Mouse (Mus musculus) frontal cortex, postnatal 14 days (tissue): ENCODE measurements around the gene Ccdc117.
A peak's percentile ranks its signal among the peaks of the same experiment; 100 is the strongest.
"Not testable (repeated sequence)": the region's sequence is repeated elsewhere in the genome, so short reads cannot be mapped to it uniquely, and the experiment has no call there.

ENCODE experiments used
- DNase-seq, 2 experiments: peaks; one replicate each; pipeline ENCODE4 v3.0.0; 2022; ENCODE audit warnings: low spot score in 2 of 2

Gene Ccdc117

DNA sequence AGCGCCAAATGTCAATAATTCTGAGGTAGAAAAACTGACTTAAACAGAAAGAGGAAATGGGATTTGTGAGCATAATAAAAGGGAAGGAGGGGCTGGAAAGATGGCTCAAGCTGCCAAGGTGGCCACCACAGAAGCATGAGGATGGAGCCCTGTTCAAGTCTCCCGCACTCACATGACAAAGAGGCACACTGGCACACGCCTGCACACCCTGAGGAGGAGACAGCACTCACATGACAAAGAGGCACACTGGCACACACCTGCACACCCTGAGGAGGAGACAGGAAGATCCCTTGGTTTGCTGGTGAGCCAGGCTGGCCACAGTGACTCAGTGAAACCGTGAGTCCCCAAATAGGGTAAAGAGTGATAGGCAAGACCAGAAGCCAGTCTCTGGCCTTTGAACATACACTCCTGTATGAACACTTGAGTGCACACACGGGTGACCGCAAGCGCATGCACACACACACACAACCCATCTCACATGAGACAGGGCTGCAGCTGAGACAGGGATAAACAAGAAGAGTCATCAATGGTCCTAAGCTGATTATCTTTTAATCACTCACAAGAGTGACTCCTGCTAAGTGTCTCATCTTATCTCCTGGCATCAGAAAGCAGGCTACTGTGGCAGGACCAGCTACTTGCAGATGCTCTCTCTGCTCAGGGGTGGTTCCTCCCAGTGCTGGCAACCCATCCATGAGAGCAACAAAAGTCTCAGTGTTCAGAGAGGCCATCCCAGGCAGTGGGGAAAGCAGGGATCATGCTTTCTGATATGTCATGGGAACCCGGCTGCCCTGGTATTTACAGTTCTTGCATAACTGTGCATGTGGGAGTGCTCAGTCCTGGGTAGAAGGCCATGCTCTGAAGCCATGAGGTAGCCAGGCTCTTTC lies 32.5 kb downstream of the Ccdc117 start:
- no peak for DNase-seq

DNA sequence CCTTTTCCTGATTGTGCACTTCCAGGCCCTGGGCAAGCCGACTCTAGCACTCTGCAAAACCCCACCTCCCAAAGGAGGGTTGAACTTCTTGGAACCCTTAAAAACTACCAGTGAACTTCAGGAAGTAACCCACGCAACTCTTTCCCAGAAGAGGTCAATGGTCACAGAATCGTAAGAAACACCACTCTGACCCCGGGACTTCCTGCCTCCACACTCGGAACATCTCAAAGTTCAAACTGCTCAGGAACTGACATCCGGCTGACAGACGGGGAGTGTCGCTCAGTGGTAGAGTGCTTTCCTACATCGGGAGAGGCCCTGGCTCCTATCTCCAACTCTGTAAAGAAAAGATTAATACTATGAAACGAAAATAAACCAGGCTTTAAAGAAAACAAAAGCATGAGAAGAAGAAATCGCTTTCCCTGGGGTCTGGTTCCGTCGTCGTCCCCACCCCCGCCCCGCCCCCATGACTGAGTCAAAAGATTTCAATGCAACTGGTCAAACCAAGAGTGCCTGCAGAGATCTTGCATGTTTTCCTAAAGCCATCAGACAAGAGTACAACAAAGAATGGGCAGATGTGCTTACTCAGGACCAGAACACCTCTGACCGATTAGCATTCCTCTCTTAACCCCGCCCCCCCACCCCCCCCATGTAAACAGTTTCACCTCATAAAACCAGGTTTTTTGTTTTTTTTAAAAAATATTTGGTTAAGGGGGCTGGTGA lies 36.0 kb downstream of the Ccdc117 start:
- no peak for DNase-seq

DNA sequence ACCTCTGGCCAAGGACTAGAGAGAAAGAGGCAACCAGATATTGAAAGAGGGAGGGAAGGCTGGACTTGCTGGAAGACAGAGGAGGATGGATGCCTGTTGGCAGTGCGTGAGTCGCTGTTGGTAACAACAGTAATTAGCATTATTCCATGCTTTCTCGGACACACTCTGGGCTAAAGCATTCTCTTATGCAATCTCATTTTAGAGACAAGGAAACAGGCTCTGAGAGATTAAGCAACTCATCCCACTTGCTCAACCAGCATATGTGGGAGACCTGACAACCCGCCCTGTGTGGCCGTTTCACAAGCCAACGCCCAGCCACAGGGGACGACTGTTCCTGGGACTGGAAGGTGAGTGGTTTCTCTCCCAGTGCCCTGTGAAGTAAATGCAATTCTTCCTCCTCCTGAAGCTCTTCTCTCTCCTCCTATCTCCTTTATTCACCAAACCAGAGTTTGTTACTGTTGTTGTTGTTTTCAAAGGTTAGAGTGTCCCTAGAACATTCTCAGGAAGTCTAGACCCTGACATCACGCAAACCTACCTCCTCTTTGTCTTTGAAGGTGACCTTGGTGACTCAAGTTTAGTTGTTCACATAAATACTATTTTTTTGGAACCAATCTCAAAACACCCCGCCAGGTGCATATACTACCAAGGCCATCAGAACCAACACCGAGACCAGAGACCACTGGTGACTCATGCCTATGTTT lies 39.5 kb downstream of the Ccdc117 start:
- DNase-seq = no peak

DNA sequence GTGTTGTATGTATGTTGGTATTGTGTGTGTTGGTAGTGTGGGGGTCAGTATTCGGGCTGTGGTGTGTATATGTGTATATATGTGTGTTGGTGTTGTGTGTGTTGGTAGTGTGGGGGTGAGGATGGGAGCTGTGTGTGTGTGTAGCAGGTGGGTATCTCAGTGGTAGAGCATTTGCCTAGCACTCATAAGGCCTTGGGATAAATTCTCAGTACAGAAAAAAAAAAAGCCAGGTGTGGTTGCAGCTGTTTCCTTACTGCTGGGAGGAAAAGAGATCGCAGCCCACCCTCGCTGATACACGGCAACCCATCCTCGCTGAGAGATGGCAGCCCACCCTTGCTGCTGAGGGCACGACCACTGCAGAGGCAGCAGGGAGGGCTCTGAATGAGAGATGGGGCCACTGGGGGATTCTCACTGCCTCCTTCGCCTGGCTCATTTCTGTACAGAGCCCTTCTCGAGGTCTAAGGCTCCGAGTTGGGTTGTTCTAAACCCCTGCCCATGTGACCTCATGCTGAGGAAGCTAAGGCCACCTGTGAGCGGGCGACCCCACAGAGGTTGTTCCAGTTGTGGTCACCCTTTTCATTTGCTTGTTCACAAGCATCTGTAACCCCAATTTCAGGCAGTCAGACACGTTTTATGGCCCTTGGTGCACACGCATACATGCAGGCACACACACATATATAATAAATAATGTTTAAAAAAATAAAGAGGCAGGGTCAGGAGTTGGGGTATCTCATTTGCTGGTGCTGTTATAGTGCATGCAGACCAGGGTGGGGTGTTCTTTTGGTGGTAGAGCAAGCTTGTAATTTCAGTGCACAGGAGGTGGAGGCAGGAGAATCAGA lies 40.9 kb downstream of the Ccdc117 start:
- DNase-seq = no peak

DNA sequence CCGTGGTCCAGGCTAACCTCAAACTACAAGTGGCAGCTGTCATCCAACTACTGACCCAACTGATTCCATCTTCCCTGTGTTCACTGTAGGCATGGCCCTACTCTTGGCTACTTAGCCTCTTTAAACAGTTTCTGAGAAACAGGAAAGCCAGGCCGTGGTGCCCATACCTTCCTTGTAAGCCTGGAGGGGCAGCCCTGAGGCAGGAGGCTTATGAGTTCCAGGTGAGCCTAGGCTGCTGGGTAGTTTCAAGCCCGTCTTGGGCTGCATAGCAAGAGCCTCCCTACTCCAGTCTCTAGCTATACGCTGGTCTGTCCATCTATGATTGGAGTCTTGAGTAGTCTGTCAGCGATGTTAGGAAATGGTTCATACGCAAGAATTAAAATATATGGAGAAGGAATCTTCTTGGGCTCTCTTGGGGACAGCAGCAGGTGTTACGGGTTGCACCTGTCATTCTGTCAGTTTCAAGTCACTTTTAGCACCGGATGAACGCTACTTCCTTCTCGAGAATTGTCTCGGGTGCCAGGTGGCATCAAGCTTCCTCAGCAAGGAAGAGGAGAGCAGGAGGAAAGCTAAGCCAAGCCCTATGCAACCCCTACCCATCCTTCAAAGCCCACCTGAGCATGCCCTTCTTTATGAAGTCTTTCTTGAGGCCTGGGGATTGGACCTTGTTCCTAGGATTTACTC lies 41.9 kb downstream of the Ccdc117 start:
- DNase-seq = no peak

DNA sequence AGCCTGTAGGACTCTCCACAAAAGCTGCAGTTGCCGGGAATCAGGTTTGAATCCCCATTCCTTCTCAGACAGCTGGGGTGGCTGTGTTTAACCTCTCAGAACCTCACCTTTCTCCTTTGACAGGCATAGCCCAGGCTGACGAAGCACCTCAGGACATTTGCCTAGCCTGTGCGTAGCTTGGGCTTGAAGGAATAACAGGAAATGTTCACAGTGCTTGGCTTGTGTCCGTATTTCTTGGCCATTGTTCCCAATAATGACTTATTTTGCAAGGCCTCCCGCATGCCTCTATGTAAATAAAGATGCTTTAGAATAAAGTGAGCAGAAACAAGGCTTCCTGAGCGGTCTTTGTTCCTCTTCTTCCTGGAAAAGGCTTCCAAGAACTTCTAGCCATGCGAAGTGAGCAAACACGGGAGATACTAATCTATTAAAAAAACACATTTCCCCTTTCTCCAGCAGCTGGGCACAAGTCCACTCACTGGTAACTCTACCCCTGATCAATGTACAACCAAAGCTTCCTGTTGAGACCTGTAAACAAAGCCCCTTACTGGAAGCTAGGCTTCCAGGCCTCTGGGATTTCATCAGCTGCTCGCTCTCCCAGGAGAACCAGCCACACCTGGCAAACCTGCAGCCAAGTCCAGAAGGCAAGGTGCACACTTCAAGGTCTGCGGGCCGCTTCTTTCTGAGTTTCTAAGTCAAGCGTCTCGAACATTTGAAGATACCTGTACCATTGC lies 42.9 kb downstream of the Ccdc117 start:
- DNase-seq = no peak

DNA sequence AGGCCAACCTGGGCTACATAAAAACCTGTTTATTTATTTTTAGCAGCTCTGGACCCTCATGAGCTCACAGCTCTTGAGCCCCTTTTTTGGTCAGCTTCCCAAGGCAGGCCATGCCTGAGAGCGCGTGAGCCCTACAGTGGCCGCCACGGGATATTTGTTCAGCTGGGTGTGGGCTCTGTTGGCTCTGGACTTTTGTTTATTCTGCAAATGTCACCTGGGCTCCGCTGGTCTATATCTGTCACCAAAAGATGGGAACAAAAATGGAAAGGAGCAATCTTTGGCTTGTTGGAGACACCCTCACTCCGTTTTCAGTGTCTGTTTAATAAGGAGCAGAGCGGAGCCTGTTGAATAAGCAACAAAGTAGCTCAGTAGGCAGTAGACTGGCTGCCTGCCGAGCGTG lies 43.6 kb downstream of the Ccdc117 start:
- no peak for DNase-seq

DNA sequence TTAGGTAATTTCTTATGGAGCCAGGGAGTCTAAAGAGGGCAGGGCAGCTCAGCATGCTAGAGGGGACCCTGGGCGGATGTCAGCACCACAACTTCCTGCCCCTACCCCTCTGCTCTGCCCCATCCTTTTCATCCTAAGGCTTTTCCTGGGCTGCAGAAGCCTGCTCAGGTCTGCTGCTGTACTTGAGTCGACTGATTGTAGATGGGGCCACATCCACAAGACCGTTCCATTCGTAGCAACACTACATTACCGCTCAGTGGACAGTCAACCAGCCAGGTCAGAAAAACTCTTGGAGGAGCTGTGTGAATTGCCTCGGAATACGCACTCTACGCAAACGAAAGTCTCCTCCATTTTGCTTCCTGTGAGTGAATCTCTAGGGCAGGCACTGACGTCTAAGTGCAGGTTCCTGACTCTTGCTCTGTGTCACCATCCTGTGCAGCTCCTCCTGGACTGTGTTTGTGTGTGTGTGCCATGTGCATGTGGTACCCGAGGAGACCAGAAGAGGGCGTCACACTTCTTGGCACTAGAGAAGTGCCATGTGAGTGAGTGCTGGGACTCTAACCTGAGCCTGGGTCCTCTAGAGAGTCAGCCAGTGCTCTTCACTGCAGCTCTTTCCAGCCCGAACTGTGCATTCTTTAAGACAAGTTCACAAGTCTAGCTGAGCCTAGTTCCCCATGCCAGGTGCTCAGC lies 45.3 kb downstream of the Ccdc117 start:
- DNase-seq = no peak

DNA sequence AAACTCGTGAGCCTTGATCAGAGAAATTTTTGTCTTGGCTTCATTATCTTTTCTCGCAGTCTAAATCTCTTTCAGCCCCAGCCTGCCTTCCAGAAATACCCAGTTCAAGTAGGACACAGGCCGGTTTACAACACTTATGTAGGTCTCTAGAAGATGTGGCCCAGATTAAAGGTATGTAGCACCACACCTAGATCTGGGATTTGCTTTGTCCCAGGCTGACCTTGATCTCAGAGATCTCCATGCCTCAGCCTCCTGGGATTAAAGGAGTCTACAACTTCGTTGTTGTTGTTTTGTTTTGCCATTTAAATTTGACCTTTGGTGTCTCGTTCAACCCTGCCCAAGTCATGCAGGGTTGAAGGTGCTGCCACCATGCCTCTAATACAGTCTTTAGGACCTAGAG lies 46.1 kb downstream of the Ccdc117 start:
- no peak for DNase-seq

DNA sequence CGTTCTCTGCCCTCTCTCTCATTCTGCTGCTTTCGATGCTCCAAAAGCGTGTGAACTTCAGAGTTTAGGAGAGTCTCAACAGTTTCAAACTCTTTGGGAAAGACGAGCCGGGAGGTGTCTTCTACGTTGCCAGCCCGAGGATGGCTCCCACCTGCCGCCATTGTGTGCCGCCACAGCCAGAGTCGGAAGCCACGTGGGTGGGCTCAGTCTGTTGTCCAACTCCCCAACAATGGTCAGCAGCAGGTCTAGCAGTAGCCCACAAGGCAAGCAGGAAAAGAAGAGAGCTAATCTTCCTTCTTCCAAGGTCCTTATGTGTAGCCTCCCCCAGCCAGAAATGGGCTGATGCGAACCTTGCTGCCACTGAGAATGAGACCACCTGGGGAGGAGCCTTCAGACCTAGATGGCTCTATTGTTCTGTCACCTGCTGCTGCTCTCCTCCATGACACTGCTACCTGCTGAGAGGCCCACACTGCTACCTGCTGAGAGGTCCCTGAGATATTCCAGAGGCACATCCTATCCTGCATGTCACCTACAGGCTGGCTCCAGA lies 46.6 kb downstream of the Ccdc117 start:
- no peak for DNase-seq

DNA sequence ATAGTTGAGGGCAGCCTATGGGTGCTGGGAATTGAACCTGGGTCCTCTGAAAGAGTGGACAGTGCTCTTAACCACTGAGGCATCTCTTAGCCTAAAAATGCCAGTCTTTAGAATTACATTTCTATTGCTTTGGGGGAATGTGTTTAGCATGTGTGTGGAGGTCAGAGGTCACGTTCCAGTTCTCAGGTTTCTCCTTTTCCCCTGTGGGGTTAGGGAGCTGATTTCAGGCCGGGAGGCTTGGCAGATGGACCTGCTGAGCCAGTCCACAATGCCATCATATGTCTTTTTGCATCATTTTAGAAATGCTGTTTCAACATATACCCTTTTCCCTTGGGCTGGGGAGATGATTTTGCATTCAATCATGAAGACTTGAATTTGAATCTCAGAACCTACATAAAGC lies 48.1 kb downstream of the Ccdc117 start:
- DNase-seq = no peak

DNA sequence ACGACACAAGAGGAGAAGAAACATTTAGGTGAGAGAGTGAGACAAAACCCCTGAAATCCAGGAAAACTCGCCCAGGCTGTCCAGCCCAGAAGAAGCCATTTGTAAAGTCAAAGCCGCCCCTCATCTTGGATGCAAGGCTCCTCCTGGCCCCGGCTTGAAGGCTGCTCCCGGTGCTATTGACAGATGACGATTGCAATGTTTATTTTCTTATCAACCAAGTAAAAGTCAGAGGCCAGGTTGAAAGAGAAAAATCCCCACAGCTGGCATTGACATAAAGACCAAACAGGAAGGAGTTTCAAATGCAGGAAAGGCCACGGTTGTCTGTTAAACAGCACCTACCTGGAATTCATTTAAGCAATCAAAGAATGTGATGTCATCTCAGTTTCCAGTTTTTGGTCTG lies 50.1 kb downstream of the Ccdc117 start:
- no peak for DNase-seq

DNA sequence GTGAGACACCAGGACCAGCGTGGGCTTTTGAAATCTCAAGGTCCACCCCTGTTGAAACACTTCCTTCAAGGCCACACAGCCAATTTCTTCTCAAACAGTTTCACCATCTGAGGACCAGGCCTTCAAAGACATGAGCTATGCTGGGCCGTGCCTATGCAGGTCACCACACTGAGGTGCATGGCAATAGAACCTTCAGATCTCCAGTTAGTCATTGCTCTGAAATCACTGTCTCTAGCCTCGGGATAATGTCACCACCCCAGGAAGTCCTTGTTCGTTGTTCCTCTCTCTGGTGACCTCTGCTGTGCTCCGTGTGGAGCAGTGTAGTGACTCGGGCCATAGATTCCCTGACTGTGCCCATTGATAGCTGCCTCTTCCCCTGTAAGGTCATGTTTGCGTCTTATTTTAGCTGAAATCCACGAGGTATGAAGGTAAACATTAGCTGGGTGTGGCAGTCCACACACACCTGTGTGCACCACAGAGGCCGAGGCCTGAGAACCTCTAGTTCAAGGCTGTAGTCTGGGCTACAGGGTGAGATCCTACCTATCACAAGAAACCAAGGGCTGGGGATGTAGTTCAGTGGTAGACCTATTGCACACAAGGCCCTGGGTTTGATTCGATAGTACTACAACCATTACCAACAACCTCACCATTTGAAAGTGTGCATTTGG lies 50.9 kb downstream of the Ccdc117 start:
- no peak for DNase-seq

DNA sequence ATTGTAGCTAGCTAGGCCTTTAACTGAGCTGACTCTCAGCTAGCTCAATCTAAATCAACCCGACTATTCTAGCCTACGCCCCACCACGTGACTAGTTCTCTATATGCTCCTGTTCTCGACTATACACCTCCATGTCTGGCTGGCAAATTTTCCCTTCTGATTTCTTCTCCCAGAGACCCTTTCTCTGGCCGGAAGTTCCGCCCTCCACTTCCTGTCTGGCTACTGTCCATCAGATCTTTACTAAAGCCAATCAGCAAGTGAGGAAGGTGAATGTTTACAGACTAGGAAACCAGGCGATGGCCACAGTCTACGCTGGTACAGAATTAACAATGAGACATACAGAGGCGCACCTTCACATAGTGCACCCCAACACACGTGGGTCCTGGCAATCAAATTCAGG lies 52.6 kb downstream of the Ccdc117 start:
- DNase-seq = not testable (repeated sequence)

DNA sequence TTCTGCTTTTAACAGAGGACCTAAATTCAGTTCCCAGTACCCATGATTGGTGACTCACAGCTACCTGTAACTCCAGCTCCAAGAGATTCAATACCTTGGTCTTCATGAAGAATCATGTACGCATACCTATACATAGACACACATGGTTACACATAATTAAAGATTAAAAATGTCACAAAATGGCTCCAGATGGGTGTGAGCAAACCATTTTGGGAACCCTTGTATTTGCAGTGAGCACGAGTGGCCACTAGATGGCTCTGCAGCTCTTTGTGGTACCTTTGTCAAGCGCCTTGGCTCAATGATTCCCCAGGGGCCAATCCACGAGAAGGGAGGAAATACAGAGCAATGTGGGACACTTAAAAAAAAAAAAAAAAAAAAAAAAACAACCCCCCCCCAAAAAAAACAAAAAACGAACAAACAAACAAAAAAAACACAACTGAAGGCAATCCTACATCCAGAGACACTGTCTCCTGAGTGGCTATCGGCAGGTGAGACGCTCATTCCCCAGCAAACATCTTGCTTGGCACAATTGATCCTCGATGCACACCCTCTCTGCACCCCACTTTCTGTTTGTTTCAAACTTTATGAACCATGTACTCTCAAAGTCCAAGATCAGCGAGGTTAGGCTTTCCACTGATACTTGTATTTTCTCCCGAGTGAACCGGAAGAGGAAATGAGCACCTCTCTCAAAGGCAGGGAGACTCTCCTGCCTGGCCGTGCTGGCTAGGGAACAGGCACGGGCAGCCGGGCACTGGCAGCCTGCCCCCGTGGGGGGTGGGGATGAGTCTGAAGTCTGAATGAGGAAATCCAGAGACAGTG lies 56.6 kb downstream of the Ccdc117 start:
- DNase-seq = peak; percentile 67 to 80

DNA sequence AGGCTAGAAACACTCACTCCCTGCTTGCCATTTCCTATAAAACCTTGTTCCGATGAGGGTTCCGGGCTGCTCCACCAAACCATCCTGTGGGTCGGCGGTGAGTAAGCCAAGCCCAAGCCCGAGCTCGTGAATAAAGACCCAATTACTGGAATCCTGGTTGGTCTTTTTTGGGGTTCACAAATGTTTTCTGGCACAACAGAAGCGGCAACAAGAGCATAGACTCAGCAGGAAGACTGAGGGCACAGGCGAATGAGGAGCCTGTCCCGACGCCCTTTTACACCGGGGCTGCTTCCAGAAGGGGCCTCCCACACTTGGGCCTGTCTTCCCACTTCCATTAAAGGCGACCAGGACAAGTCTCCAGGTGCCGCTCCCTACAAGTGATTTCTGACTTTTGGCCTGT lies 59.4 kb downstream of the Ccdc117 start:
- no peak for DNase-seq
